Mouse (Mus musculus): ENCODE measurements at regions not wholly inside any gene's neighbourhood (a gene's known extent, or its start where the extent isn't known, plus 50 kb on each side); places are given as distances from the start of the nearest gene placed in this dataset.

DNA sequence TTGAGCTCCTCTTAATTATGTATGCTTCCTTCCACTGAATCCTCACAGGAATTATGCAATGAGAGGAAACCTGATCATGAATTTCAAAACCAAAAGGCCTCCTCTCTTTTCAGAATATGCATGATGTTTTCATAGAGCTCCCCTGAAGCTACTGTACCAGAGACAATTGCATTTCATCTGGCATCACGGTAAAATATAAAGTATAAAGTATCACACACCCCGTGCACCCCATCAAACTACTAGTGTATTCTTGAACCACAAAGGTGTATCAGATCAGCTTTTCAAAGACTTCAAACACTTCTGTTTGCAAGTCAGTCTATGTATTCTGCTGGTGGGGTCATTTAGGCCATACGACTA, 144.4 kb upstream of the Cxadr start:
- DNase-seq (ENCODE audit: low read depth): no peak

DNA sequence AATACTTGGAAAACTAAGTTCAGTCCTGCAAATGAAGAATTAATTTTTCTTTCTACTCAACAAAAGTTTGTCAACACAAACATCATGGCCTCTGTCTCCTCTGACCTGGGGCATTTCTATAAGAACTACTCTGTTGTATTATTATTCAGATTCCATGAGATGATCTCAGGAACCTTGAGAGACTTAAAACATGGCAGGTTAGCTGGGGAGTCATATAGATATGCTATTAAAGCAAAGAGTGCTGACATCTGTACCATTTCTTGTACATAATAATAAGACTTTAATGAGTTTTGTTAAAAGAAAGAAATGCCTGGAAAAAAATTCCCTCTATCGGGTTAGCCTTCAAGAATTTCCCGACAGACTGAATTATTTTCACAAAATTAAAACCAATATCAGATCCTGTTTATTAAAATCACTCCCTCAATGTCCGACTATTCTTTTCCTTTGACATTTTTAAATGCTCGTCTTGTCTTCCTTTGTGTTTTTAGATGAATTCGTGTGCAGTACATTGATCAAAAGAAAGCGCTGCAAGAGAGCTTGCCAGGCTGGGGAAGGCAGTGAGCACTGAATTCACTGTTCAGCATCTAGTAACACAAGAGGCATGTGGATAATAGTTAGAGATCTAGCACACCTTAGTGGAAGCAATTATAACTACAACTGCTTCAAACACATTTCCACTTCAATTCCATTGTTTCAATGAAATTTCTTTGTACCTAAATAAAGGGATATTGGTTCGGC, 145.0 kb upstream of the Cxadr start:
- no peak for DNase-seq (ENCODE audit: low read depth)

- no peak for DNase-seq (ENCODE audit: low read depth)
These were observed 147.2 kb upstream of the Cxadr start for GRCm38 (mm10) chr16:78153899-78154605.

DNA sequence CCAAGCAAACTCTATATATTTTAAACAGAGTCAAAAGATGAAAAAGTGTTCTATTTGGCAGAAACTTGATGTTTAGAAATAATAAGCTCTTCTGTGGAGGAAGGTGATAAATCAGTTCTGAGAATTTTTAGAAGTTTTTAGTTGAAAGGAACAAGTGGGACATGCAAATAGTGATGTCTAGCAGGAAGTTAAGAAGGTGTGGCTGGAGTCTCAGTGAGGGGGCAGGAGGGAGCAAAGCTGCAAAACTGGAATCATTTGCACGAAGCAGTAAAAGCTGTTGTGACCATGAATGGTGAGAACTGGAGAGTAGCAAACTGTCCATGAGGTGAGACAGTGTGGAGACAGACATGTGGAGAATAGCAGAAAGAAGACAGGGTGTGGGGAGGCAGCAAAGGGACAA, 157.1 kb upstream of the Cxadr start:
- no peak for DNase-seq (ENCODE audit: low read depth)

DNA sequence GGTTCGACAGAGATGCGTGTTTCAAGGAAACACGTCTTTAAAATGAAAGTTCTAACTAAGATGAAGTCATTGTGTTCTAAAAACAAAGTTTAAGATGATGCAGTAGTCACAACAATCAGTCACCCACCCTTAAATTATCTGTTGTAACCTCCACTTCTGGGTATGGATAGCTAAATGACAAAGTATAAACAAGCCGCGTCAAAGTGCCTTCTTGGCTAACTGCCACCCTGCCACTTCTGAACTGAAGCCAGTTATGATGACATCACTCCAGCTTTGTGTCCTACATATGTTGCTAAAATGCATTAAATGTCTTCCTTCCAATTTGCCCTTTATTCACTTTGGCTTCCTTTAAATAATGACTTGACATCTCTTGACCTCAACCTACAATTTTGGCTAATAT, 165.8 kb upstream of the Cxadr start:
- DNase-seq (ENCODE audit: low read depth): no peak

GRCm38 (mm10) chr16:78134531-78134930, 166.8 kb upstream of the Cxadr start:
- no peak for DNase-seq (ENCODE audit: low read depth)

DNA sequence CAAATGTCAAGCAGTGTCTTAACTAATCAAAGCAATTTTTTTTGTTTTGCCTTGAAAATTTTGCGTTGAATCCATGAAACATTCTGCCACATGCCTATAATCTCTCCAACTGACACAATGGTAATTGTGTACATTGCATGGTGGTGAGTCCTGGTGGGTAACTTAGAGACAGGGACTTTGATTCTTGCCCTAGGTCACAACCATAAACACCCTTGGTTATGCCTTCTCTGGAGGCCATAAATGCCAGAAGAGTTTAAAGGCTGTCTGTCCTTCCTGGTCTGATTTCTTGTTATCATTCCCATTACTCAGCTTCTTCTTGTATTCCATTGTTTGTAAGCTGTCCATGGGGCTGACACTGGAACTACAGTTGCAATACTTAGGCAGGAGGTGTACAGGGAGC, 179.6 kb upstream of the Cxadr start:
- DNase-seq (ENCODE audit: low read depth): no peak

DNA sequence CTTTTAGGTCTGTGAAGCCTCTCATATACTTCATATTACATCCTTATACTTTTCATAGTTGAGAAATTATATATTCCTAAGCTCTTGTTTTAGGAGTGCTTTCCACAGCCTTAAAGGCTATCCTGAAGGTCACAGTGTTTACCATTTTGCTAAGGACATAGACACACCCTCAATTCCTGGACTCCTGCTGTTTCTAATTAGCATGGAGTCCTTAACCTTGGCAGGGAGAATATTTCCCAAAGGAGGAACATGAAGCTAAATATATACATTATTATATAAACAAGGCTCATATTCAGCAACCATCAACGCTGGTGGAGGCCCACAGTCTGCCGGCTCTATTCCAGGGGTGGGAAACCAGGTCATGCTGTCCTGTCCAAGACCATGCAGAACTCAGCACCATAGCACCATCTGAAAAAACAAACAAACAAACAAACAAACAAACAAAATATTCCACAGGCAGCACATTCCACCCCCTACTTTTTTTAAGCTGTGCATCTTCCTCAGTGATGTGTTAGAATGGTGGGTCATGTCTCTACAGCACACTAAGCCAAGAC, 180.9 kb upstream of the Cxadr start:
- DNase-seq (ENCODE audit: low read depth): no peak

- DNase-seq (ENCODE audit: low read depth): no peak
These were observed 197.0 kb upstream of the Cxadr start for GRCm38 (mm10) chr16:78104246-78104645.

GRCm38 (mm10) chr16:78101415-78102326, 199.6 kb upstream of the Cxadr start:
- DNase-seq (ENCODE audit: low read depth): no peak

DNA sequence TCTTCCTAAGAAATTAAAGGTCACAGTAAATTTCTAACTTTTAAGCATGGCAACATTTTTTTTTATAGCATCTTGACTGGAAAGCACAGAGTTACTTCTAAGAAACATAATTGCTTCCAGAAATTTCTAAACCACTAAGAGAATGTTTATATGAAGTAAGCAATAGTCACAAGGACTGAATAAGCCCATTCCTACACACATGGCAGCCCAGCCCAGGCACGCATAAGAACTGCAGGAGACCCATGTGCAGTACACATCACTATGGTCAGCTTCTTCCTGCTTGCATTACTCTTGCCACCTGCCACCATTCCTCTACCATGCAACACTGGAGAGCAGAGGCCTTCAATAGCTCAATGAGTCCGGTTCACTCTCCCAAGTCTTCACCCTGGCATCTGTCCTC, 201.4 kb upstream of the Cxadr start:
- DNase-seq (ENCODE audit: low read depth): no peak

DNA sequence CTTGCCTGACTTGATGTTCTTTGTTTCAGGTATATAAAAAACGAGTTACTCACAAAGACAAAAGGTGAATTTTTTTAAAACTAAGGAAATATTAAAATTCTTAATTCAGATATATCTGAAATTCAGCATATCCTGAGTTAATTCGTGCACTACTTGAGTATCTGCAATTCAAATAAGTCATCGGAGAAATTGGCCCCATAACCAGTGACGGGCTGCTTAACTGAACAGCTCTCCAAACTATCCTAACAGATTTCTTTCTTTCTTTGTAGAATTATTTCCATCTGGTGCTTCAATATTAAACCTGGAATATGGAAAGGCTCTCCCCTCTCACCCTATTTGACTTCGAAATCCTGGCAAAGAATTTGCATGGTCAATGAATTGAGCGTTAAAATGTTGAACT, 202.2 kb upstream of the Cxadr start:
- DNase-seq (ENCODE audit: low read depth): no peak

DNA sequence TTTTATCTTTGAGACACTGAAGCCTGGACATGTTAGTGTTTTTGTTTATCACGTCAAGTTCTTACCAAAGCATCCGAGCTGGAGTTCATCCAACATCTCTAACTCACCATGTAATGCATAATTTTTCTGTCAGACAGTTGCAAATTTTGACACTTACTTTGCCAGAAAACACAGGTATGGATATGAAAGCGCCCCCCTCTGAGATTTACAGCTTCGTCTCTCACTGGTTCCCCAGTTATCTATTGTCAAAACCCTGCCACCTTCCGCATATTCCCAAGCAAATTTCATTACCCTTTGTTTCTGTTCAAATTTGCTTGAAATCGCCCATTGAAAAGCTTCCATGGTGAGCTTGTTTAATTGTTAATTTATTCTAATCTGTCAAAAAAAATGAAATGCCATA, 202.7 kb upstream of the Cxadr start:
- no peak for DNase-seq (ENCODE audit: low read depth)

DNA sequence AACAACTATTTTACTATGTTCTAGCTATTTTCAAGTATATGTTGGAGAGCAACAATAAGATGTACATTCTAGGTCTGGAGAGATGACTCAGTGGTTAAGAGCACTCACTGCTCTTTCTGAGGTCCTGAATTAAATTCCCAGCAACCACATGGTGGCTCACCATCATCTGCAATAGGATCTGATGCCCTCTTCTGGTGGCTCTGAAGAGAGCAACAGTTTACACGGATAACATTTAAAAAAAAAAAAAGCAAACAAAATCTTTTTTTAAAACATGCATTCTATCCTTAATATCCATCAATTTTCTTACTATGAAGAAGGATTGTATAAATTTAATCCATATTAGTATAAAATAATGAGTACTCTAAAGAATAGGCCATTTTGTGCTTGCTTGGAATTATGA, 204.7 kb upstream of the Cxadr start:
- DNase-seq (ENCODE audit: low read depth): no peak

DNA sequence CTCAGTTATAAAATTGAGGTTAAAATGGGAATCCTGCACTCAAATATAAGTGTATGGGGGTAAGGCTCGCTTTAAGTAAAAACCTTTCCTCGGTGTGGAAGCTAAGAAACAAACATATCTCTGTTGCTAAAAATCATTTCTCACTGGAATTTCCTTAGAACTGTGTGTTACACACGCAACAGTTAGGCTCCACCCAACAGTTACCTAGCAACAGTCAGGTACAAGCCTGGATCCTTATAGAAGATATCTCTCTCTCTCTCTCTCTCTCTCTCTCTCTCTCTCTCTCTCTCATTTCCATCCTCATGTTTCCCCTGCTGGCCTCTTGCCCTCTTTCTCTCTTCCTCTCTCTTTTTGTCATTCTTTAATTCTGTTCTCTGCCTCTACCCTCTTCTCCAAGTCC, 211.1 kb upstream of the Cxadr start:
- DNase-seq (ENCODE audit: low read depth): no peak

GRCm38 (mm10) chr16:78067532-78068118, 233.7 kb upstream of the Cxadr start:
- DNase-seq (ENCODE audit: low read depth): no peak

DNA sequence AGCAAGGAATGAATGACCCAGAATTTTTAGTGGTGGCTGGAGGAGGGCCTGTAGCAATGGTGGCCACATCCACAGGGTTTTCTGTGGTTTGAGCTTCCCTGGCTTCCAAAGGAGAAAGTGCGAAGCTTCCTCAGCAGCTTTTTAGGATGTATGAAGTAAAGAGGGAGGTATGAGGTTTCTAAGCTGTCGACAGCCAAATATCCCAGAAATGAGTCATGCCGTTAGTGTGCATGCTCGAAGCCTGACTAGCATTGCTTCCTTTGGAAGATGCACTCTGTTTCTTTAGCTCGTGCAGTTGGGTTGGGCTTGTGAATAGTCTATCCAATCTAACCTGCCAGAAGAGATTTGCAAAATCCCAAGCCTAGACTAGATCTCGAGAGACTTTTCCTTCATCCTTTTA, 240.8 kb upstream of the Cxadr start:
- DNase-seq (ENCODE audit: low read depth): no peak

DNA sequence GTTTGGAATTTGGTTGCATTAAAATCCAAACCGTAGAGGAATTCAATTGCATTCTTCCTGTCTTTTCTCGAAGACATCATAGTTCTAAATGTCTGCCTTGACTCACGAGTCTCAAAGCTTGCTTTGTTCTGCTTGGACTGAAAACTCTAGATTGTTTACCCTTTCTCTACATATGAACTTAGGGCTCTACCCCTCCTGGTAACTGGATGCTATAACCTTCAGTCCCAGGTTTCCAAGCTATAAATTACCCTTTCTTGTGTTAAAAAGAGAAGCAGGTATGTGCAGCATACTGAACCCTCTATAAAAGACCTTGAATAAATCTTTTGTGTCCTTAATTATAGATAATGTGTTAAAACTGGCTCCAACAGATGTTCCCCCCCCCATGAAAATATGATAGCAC, 243.7 kb upstream of the Cxadr start:
- no peak for DNase-seq (ENCODE audit: low read depth)

DNA sequence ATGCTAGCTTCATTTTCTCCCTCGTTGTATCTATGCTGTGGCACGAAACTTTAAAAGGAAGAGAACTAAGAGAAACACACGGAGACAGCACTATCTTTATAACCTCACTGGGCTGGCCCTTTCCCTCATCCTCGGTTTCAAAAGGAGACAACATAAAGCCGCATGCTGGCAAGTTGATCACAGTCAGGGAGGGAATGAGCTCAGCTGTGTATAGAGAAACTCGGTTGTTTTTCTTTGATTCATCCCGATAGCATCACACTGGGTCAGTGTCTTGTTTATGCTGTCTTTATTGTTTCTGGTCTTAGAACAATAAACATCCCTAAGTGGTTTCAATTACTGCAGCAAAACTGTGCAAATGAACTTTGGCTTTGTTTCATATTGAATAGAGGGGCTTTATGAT, 249.2 kb upstream of the Cxadr start:
- no peak for DNase-seq (ENCODE audit: low read depth)

GRCm38 (mm10) chr16:78040149-78040920, 261.0 kb upstream of the Cxadr start:
- no peak for DNase-seq (ENCODE audit: low read depth)

DNA sequence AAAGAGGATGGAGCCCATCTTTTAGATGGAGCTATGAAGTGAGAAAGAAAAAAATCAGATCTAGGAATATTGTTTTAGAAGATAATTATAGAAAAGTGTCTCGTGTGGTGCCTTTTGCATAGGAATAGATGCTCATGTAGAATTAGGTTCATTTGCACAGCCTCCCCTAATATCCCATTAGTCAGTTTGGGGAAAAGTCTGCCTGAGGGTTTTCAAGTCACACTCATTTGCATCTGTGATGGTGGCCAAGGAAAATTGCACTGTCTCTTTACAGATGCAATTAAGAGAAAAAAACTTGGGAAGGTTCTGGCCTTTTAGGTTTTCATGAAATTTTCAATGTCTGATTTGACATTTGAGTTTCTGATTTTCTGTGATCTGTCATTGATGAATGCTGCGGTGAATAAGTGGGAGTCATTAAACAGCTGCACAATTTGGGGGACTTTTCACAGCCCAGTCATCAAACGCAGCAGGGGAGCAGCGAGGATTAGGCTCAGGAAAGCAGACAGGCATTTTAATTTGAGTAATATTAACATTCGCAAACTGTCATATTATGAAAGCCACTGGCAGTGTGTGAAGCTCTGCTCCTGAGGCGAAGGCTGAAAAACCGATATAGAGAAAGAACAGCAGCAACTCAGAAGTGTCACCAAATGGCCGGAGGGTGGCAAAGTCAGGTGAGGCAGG, 281.5 kb upstream of the Cxadr start:
- DNase-seq (ENCODE audit: low read depth): no peak
